Mouse (Mus musculus) inflammation-experienced regulatory T-cells, adult 6 months (primary cell): ENCODE data around the gene Loxl3. TPM values are rescaled to one million over a fixed set of nuclear protein-coding genes. Genes with fewer than 3 reads are reported as not detected.

ENCODE experiments used
- ATAC-seq: one replicate; pipeline ENCODE4 v1.8.0; 2017
- polyA plus RNA-seq, 3 experiments: library from polyadenylated mRNA; unstranded; fragments of 100-300 nt; shearing (Covaris generic); gene quantifications; one replicate each; pipeline ENCODE4 v1.2.1; 2017

The Loxl3 gene
- not detected for polyA plus RNA-seq

DNA sequence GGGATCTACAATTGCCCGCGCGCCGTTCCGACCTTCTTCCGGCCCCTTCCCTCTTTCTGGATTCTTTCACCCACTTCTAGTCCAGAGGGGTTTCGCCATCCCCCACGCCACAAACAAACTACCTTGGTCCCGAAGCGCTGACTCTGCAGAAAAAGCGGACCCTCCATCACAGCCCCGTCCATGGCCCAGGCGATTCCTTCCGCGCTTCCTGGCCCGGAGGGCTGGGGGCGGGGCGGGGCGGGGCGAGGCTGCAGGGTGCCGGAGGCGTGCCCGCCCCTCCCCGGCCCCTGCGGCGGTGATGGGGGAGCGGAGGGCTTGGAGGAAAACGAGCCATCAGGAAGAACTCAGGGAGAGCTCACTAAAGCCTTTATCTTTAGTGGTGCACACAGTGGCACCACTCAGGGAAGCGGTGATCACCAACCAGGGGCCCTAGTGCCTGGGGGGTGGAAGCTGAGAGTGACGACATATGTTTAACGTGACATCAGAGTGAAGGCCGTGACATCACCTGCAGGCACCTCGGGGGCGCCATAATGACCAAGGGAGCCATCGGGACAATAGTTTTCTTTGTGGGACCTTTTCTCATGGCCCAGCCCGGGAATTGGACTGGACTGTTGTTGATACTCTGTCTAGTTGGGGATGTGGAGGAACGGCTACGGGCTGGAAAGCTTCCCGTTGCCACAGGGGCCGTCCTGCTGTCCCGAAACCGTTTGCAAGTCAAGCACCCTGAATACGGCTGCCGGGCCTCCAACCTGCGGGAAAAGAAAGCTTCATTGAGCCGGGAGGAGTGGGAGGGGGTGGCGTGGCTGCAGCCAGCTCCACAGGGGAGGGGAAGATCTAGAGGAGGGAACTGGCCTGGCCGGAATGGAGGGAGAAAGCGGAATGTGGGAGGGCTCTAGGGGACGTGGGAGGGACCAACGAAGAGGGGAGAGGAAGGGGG is at the start of gene Loxl3, which contains the start of gene Dok1:
Gene Loxl3, plus strand, starts transcription at position 925 of the 937 bp plus-strand sequence.
Gene Dok1, minus strand, starts transcription at position 223 of the 937 bp plus-strand sequence.
- ATAC-seq: peak; percentile 67

DNA sequence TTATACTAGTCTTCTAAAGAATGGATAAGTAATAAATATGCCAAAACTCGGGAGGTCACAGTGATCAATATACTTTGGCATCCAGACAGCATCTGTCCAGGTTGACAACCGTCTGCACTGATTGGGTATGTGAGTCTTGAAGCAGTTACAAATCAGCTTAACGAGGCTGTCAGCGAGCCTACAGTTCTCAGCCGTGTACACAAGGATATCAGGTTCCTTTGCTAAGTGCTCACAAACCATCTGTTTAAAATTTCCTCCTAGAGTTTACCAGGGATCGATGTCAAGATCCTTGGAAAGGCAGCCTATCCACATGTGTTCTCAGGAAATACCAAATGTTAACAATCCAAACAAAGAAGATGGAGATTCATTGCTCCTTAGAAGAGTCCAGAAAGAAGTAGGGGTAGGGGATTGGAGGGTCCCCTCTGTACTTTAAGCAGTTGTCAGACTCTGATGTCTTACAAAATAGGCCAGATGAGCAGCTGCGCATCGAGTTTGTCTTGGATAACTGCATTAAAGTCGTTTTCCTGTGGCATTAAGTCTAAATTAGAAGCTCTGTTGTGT is 46.5 kb upstream of the Loxl3 start:
- ATAC-seq: no peak

DNA sequence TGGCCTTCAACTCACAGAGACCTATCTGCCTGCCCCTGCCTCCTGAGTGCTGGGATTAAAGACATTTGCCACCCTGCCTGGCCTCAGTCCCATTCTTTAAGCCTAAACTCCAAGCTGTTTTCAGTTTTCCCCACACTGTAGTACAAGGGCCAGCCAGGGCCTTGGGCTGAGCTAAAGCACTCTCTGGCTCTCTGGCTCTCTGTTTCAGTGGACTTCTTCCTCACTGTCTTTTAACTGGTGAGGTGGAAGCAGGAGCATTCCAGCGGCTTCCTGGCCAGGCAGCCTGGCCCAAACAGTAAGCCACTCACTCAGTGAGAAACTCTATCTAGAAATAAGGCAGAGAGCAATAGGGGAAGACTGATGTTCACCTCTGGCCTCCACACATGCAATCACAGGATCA is 40.3 kb upstream of the Loxl3 start:
- no peak for ATAC-seq

DNA sequence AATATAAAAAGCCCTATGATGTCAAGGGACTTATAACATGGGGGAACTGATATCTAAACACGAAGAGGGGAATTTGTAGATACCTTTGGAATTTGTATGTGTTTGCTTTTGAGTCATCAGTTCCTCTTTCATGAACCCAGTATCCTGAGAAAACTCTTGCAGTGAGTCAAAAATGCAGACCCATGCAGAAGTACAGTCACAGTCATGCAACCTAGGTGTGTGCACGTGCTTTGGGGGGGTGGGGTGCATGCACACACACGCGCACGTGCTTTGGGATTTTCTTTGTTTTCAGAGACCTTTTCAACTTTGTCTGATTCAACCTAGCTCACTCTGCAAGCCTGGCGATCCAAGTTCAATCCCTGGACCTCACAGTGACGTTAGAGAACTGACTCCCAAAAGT is 39.6 kb upstream of the Loxl3 start:
- ATAC-seq: no peak

DNA sequence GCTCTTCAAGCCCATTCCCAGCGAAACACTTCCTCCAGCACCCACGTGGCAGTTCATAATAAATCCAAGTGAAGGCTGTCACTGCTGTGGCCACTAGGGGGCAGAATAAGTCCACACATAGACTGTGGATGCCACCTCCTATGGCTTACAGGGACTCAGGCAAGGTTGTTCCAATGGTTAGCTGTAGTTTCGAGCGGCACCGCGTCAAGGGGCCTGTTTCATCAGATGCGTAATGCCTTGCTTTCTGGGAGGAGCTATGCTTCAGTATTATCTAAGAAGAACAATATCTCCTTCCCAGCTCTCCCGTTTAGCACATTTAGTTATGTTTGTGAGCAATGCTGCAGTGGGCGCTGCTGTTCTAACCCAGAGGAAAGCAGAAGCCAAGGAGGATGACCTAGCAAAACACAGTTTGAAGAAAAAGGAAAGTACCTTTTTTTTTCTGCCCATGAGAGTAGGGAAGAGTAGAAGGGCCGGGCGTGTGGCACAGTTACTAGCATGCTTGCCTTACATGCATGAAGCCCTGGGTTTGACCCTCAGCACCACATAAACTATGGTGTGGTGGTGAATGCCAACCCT is 37.1 kb upstream of the Loxl3 start:
- ATAC-seq: peak; percentile 94

DNA sequence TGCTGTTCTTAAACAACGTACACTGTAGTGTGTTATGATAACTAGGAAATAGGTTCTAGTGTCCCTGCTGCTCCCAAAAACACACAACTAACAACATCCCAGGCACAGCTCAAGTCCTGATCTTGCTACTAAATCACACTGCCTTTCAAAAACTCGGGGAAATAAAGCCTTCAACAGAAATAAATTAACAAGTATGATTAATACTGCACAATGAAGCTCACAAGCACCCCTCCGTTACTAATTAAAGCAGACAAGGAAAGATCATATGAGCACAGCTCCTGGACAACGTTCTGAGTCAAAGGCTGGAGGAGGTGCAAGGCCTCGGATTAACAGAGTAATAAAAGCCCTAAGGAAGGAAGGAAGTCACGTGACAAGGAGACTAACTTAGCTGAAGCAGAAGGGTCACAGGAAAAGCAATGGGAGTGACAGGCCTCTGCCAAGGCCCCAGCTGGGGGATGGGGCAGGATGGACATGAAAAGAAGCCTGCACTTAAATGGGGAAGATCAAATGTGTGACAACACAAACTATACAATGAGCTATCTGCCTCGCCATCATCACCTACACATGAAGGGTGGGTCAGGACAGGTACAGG is 36.4 kb upstream of the Loxl3 start:
- no peak for ATAC-seq

DNA sequence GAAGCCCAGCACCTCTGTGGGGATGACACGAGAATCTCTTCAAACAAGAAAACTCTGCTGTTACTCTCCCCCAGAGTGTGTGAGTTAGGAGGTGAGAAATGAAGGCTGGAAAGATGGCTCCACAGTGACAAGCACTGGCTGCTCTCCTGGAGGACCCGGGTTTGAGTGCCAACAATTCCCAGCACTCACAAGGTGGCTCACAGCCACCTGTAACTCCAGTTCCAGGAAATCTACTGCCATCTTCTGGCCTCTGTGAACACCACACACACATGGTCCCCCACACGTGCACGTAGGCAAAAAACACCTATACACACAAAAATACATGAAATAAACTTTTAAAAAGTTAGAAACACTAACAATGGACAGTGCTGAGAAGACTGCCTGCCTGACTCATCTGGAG is 35.6 kb upstream of the Loxl3 start:
- ATAC-seq: no peak

DNA sequence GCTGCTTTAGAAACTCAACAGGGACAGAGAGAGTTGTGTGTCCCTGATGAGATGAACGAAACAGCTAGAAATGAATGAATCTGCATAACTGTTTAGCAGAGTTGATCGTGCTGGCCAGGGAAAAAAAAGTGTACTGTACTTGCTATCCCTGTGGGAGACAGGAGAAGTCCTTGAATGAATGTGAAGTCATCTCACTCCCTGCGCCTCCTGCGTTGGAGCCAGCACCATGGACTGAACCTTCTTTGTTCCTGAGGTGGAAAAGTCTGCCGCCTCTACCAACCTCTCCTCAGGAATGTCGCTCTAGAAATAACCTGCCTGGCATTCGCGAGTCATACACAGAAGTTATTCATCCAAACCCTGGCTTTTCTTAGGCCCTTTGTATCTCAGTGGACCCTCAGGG is 34.0 kb upstream of the Loxl3 start:
- no peak for ATAC-seq

DNA sequence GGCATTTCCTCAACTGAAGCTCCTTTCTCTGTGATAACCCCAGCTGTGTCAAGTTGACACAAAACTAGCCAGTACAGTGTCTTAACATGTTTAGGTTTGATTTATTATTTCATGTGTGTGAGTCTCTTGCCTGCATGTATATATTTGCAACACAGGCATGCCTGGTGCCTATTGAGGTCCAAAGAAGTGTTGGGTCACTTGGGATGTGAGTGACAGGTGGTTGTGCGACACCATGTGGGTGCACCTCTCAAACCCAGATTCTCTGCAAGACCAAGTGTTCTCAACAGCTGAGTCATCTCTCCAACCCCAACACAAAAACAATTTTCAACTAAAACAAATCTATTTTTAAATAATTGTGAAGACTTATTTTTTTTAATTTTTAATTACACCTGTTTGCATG is 30.9 kb upstream of the Loxl3 start:
- no peak for ATAC-seq

DNA sequence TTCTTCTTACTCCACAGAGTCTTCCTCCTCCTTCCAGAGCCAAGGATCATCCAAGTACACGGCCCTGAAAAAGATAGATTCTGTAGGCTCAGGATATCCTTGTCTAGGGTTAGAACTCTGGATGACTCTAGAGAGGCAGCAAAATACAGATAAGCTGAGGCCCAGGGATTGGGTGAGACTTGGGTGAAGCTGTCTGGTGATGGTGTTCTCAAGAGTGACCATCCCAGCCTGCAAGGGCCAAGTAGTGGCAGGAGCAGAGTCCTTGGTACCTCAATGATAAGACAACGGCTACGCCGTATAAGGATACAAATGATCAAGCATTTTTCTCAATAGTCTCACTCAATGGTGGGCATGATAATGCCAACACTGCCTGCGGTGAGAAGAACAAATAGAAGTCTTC is 30.1 kb upstream of the Loxl3 start:
- ATAC-seq: no peak

DNA sequence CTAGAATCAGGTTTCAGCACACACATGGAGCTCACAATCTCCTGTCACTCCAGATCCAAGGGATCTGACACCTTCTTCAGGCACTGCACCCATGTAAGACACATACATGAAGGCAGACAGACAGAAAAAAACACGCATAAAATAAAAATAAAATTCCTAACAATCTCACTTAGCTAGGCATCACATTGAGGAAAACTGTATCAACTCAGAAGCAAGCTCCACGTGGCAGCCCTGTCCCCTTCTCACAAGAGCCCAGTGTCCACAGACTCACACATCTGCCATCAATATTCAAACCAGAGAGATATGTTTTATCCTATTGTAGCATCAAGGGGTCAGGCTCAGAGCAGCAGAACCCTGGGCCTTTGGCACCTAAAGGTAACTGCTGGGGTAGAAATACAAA is 29.7 kb upstream of the Loxl3 start:
- ATAC-seq: no peak

DNA sequence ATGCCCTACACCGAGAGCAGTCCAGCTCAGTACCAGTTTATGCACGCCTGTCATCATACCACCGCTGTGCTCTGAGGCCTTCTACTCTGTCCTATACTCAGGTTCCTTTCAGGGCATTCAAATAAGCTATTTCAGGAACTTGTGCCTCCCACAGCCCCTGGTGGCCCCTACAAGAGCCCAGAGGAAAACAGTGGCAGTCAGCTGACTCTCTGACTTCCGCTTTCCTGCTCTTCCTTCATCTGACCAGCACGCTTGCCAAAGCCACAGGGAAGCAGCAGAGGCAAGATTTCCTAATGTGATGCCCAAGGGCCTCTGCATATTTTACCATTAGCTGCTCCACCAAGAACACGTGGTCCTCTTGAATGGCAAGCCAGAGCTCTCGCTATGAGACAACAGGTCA is 29.1 kb upstream of the Loxl3 start:
- ATAC-seq: no peak

DNA sequence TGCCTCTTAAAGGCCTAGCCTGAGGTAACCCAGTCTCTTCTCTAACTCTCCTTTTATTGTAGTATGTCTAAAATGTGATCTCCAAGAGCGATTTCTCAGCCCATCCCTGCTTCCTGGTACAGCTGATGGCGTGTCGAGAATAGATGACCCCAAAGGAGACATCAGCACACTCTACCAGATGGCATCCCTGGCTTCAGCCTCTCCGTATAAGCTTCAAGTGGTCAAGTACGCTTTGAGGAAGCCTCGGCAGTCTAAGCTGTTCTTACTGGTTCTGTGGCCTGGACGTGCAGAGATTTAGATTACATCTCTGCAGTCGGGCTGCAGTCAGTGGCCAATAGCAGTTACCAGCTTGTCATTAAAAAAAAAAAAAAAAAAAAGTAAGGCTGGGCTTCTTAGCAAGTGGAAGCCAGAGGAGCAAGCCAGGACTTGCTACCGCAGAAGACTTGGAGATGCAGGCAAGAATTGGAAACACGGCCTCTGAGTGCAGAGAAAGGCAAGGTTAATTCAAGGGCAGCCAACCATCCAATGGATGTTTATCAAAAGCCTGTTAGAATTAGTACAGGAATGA is 28.4 kb upstream of the Loxl3 start:
- no peak for ATAC-seq

DNA sequence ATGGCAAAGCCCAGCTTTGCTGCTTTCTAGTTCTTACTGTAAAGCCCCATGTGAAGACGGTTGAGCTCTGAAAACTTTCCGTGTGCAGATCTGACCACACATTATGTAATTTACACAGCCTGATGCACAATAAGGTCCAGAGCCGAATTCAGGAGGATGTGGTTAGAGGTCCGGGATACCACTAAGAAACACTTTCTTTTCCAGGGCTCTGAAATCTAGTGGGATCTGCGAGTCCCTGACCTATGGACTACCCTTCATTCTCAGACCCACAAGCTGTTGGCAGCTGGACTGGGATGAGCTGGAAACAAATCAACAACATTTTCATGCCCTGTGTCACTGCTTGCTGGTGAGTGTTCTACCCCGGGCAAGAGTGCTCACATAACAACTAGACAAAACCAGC is 27.9 kb upstream of the Loxl3 start:
- ATAC-seq: no peak

DNA sequence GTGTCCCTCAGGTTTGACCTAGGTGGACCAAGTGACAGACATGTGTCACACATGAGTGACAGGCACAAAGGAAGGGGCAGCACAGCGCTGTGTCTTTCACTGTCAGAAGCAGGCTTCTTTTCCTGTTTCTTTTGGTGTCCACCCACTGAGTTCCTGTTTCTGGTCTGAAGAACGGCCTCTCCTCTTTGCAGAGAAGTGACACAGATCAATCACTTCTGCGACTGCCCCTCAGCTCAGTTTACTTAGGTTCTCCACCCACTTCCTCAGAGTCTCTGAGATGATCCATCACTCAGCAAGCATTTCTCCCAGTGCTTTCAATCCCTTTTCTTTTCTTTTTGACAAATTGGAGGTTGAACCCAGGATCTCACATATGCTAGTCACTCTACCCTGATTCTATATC is 25.3 kb upstream of the Loxl3 start:
- no peak for ATAC-seq

DNA sequence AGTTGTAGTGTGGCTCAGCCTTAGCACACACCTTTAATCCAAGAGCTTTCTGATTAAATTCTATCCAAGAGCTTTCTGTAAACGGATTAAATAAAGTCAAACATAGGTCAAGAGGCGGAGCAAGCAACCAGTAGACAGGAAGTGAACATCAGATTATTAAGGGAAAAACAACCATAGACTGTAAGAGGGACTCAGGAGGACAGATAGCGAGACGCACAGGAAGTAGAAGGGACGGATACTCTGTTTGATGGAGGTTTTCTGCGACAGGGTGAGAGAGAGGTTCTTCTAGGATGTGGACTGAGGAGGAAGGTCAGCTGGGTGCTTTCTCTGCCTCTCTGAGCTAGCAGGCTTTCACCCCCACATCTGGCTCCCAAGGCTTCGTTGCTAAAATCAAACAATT is 24.0 kb upstream of the Loxl3 start:
- peak; percentile 77 for ATAC-seq

DNA sequence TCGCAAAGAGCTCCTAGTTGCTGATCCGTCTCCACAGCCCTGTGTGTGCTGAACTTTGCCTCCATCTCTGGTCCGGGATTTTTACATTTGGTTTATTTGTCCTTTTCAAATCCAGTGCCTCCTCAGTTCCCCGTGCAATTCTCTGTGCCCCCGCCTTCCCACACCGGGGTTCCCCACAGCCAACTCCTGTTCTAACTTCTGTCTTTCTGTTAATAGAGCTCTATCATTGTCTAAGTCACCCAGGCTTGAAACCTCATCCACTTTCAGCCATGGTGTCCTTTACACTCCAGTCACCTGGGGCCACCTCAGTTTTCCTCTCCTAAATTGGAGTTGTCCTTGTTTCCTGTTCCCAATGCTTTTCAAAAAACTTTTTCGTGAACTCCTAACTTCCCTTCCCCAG is 22.7 kb upstream of the Loxl3 start:
- no peak for ATAC-seq

DNA sequence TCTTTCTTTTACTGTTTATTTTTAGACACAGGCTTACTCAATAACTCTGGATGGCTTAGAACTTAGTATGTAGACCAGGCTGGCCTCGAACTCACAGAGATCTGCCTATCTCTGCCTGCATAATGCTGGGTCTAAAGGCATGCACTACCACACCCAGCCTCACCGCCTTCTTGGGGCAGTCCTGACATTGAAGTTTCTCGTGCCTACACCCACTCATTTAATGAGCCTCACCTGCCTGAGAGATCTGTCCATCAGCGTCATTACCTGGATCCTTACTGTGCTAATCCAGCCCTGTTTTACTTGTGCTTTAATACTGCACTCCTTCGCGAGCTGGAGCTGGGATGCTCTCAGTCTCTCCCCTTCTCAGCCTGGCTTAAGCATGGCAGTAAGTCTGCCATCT is 22.2 kb upstream of the Loxl3 start:
- ATAC-seq: no peak

DNA sequence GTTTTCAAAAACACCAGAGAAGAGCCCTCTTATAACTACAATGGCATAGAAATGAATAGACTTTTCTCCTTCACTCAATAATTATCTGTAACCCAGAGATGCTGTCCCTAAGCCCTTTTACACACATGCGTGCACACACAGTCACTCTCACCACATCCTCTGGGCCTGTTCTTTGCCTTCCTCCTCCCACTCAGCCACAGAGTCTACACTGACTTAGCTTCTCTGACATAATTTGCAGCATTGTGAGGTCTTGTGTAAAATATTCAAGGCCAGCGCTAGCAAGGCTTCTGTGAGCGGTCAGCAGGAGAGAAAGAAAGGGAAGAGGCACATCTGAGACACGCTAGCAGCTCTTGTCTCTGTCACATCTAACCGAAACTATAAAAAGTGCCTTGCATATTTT is 20.5 kb upstream of the Loxl3 start:
- ATAC-seq: peak; percentile 89

DNA sequence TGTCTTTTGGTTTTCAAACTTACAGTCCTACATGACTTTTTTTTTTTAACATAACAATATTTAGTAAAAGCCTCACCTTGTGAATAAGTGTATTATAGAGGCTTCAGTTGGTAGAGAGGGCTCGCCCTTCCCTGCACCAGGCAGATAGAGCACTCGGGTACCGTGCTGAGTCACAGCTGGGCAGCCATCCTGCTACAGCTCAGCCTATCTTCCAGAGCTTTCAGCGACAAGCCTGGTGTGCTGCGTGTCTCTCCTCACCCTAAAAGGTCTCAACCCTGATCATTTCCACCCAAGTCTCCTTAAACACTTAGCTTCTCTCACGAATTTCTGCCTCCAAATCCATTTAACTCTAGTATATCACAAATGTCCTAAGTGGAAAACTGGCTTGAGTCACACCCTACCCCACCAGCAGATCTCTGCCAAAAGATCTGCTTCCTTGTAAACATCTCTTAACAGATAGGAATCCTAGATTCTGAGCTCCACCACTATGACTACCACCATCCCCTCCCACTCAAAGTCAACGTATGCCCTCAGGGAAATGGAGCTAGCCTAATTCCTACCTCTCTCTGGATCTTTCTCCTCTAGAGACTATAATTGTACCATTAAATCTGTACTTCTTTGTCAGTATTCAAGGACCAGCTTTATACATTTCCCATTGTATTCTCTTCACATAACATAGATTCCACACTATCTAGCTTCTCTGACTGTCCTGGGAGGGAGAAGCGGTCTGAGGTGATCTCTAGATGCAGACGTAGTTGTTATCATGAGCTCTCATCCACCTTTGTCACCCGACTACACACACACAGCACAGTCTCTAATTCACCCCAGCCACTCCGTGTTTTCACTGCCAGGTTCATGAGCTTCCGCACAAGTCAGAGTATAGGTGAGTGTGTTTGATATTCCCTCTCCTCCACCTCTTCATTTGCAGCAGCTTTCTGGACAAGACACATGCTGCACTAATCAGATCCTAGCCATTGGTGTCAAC is 19.2 kb upstream of the Loxl3 start:
- ATAC-seq: no peak

DNA sequence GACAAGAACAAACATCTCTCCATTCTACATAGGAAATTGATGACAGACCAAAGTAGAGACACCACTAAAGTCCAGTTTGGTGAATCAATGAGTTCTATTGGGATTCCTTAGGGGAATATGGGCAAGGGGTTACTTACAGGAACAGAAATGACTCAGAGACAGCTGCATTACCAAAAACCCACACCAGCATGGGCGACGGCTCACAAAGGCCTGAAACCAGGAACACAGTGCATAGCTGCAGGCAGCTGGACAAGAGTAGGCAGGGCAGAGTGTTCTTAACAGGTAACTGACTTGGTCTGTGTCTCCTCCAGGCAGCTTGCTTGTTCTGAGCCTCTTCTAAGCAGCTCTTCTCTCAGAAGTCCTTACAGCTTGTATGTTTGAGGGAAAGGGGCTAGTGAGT is 18.2 kb upstream of the Loxl3 start:
- no peak for ATAC-seq

DNA sequence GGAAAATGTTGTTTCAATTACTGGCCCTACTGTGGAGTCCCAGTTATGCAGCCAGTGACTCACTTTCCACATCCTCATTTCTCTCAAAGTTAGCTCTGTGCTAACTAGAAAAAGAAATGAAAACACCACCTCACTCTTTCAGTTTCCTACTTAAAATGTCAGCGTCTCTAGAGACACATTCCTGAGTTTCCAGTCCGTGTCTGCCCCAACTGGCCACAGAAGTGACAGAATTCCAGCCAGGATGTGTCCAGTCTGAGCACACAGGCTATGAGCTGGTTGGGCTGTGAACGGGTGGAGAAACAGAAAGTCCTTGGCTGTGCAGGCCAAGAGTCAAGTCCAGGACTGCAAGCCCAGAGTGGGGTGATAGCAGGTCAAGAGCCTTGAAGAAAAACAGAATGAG is 16.8 kb upstream of the Loxl3 start:
- ATAC-seq: no peak
